Mouse (Mus musculus): ENCODE measurements around the gene Garnl3.
"Not testable (repeated sequence)": the region's sequence is repeated elsewhere in the genome, so short reads cannot be mapped to it uniquely, and the experiment has no call there.

Garnl3 gene

DNA sequence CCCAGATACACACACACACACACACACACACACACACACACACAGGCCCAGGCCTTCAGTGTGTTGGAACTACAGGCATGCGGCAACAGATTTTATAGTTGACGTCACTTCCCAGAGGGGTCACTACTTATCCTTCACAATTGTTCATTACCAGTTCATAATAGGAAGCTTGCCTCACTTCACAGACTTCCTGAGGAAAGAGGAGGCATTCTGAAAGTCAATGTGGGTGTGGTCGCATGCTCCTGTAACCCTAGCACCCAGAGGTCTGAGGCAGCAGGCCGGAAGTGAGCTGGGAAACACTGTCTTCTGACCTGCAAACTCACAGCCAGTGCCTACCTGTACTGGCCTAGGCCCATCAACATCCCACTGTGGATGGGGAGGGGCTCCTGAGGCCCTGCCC lies 106.4 kb downstream of the Garnl3 start:
- DNase-seq (ENCODE audit: low read depth, low spot score): no peak

DNA sequence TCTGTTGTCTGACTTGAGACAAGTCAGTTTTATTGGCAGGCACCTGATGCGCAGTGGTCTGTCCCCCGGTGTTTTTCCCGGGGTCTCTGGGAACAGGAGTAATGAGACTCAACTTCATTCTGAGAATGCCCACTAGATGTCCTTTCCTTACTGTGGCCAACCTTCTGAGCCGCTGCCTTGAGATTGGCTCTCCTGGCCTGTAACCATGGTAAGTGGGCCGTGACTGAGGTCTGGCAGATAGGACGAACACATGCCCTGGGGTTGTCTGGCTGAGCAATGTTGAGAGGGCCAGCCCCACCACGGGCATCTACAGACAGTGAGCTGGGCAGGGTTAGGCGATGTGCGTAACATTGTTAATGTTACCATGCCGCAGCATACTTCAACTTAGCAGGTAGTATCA lies 106.9 kb downstream of the Garnl3 start:
- no peak for DNase-seq (ENCODE audit: low read depth, low spot score)

DNA sequence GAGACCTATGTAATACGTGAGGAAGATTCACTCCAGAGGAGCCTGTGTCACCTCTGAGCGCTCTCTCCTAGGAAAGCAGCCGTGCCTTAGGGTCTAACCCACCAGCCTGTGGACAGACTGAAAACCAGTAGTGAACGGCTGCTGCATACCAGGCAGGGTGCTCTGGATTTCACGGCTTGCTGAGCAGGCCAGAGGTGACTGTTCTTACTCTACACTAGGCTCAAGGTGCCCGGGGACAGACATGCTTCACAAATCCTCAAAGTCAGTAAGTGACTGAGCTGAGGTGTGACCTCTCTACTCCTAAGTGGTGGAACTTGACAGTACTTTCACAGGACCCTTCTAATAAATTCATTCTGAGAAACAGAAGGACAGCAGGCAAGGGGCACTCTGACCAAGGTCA lies 108.6 kb downstream of the Garnl3 start:
- no peak for DNase-seq (ENCODE audit: low read depth, low spot score)

DNA sequence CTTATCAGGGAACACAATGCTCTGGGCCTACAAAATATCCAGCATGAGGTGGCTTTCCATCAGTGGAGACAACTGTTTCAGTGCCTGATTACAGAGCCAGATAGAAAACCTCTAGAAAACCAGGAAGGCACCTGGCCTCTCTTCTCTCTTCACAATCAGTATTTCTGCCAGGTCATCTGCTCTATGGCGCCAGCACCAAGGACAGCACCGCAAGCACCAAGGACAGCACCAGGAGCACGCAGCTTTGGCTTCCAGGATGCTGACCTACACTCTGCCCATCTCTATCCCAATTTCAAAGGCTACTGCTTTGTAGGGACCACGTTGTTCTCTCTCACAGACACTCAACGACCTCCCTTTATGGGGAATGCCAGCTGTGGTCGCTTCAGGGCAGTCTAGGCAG lies 113.4 kb downstream of the Garnl3 start:
- DNase-seq (ENCODE audit: low read depth, low spot score): no peak

DNA sequence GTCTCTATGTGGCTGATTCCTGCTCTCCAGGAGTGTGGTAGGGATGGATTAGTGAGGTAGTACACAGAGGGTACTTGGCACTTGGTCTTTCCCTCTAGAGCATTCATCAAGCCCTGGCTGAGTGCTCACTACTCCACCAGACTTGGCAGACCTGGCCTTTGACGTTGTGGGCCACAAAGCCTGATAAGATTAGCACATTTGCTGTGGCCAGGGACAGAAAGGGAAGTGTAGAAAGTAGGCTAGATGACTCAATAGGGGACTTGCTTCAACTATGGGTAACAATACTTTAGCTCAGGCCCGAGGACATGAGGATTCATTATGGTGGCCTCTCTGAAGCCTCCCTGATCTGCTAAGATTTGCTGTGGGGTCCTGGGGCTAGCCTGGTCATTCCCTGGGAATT lies 114.3 kb downstream of the Garnl3 start:
- no peak for DNase-seq (ENCODE audit: low read depth, low spot score)

DNA sequence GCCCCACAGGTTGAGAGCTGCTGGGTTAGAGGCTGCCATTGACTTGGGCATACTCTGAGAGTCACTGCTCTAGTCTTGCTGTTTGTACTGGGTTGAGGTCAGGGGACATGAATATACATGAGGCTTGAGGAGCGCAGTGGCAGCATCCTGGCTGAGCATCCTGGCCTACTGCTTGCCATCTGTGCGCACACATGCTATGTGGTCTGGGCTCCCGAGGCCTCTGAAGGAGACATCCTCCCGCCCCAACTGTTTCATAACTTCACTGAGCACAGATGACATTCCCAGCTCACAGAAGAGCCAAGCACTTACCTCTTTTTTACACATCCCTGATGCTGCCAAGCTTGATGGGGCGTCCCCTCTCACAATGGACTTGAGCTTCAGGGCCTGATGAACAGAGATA lies 116.6 kb downstream of the Garnl3 start:
- peak; percentile 34 for DNase-seq (ENCODE audit: low read depth, low spot score)

DNA sequence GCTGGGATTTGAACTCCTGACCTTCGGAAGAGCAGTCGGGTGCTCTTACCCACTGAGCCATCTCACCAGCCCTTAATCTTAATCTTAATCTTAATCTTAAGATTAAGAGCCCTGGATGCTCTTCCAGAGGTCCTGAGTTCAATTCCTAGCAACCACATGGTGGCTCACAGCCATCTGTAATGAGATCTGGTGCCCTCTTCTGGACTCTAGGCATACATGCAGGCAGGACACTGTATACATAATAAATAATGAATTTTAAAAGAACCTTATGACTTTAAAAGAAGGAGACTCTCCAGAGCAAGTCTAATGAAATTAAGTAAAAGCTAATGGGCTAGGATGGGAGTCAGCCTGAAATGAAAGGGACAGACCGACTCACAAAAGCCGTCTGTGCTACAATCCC lies 122.4 kb downstream of the Garnl3 start:
- not testable (repeated sequence) for DNase-seq (ENCODE audit: low read depth, low spot score)

DNA sequence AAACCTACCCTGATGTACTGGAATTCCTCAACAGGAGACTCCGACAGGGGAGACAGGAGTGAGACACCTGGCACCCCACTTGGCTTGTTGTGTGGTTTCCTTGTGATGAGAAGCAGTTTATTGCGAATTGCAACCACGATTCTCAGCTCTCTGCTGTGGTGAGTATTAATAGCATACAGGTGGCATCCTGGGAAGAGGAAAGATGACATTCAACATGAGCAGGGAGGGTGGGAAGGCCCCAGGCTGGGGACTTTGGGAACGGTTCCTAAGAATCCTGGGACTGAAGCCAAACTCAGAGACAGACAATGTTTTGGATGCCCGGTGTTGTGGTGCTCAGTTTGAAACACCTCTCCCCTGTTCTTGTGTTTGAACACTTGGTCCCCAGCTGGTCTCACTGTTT lies 126.4 kb downstream of the Garnl3 start:
- DNase-seq (ENCODE audit: low read depth, low spot score): no peak

DNA sequence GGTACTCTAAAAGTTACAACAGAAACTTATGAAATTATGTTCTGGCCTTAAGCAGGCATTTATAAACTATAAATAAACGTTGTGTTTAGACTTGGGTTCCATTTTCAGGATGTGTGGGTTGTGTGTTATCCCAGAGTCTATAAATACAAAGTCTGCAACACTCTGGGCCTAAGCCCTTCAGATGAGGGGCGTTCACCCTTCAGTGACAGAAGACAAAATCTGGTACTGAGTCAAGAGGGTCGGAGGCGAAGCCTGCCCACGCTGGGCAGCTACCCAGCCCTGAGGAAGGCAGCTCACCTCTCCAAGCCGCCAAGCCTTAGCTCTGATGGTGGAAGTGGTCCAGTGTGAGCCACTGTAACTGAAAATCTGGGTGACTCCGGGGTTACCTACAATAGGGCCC lies 129.3 kb downstream of the Garnl3 start:
- DNase-seq (ENCODE audit: low read depth, low spot score): no peak

DNA sequence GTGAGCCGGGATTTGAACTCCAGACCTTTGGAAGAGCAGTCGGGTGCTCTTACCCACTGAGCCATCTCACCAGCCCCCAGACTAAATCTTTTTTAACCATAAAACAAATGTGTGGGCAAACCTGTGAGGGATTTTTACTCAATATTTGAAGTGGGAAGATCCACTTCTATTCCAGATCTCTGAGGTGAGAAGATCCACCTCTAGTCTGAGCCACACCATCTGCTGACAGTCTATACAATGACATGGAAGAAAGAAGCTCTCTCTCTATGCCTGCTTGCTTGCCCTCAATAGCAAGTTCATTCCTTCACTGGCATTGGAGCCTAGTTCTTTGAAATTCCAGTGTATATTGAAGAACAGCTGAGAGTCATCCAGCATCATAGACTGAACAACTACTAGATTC lies 131.7 kb downstream of the Garnl3 start:
- DNase-seq (ENCODE audit: low read depth, low spot score): no peak

DNA sequence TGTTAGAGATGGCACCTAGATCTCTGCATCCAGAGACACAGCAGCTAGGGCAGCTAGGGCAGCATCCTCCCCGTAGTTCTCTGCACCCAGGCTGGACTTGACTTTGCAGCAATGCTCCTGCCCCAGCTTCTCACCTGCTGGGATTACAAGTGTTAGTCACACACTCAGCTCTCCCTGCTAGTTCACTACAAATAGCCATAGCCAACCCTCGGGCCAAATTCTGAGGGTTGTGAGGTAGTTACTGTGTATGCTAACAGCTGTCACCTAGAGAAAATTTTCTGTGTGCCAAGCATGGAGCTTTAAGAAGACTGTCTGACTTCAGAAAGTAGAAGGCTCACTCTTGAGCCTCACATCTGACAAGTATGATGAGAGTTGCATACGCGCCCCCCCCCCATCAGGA lies 133.7 kb downstream of the Garnl3 start:
- no peak for DNase-seq (ENCODE audit: low read depth, low spot score)

DNA sequence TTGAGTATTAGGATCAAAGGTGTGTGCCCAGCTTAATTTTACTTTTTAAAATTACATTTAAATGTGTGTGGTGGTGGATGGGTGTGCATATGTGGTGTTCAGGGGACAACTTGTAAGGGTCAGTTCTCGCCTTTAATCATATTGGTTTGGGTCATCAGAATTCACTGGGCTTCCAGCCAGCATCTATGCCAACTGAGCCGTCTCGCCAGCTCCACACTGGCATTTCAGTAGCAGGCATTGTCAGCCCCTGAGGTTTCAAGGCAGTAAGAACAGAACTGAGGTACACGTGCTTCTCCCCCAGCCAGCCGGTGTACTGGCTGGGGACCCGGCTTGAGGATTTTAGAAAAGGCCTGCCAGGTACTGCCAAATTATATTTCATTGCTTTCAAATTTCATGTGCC lies 134.4 kb downstream of the Garnl3 start:
- no peak for DNase-seq (ENCODE audit: low read depth, low spot score)

DNA sequence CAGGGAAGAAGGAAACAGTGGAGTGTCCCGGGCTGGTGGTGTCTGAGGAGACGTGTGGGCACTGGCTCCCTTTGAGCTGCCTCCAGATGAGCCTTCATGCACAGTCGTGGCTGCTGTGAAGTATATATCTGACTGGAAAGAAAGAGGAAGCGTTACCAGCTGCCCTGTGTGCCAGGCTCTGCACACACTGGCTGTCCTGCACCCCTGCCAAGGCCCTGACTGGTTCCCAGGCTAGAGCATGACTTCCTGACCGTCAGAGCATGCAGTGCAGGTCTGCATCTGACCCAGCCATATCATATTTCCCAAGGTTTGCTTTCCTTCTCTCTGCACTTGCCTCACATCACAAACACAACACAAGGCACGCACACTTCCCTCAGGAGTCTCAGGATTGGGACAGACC lies 139.3 kb downstream of the Garnl3 start:
- DNase-seq (ENCODE audit: low read depth, low spot score): no peak

DNA sequence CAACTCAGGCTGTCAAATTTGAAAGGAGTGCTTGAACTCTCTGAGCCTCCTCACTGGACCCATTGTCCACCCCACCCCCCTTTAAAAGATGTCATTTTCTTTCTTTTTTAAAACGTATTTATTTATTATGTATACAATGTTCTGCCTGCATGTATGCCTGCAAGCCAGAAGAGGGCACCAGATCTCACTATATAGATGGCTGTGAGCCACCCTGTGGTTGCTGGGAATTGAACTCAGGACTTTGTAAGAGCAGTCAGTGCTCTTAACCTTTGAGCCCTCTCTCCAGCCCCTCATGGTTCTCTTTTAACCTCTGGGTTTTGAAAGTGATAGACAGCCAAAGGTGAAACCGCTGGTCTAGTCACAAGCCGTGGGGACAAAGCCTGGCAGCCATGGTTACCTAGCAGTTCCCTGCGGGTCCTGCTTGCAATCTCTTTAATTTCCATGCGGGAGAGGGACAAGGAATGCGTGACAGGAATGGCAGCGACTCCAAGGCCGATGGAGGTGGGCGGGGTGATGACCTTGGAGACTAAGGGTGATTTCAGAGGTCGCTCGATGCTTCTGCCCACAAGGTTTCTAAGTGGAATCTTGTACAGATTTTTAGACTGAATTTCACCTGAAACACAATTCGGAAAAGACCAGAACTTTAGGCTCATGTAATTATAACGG lies 141.2 kb downstream of the Garnl3 start:
- DNase-seq (ENCODE audit: low read depth, low spot score): no peak

DNA sequence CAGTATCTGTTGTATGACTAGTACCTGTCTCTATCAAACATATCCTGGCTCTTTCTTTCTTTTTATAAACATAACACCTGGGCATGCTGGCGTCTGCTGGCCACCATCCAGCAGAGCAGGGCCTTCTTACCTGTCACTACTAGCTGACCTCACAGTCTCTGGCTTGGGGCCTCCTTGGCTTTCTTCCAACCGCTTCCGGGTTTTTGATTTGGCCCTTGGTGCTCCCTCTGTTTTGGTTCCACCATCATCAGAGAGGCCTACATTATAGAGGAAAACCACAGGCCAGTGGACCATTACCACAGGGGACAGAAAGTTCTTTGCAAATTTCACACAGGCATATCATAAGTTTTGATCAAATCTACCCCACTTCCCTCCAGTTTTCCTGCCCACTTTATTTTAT lies 142.1 kb downstream of the Garnl3 start:
- DNase-seq (ENCODE audit: low read depth, low spot score): no peak

DNA sequence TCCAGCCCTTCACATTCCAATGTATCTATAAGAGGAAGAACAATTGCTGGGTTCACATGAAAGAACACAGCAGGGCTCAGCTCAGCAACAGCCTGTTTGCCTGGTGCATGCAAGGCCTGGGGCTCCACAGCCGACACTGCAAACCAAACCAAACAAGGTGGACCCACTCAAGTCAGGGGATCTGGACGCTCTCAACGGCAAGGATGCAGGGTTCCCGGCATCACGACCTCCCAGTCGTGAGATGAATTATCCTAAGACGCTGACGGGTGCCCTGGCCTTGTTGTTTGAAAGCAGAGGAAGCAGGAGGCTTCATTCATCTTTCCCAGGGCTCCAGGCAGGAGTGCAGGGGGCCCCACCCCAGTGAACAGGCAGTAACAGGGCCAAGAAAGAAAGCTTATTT lies 145.6 kb downstream of the Garnl3 start:
- no peak for DNase-seq (ENCODE audit: low read depth, low spot score)

DNA sequence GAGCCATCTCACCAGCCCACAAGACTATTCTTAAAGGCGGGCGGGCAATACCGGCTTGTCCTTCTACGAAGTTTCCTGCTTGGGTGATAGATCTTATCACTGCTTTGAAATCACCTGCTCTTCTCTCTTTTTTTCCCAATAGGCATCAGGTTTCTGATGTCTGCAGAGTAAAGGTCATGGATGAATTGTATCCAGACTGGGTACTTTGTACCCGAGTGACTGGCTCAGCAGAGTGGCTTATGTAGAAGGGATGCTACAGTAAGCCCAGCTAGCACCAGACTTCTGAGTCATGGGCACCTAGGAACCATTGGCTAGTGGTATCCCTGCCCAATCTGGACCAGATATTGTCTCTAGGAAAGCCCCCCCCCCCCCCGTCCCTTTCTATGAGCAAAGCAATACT lies 147.8 kb downstream of the Garnl3 start:
- DNase-seq (ENCODE audit: low read depth, low spot score): no peak

DNA sequence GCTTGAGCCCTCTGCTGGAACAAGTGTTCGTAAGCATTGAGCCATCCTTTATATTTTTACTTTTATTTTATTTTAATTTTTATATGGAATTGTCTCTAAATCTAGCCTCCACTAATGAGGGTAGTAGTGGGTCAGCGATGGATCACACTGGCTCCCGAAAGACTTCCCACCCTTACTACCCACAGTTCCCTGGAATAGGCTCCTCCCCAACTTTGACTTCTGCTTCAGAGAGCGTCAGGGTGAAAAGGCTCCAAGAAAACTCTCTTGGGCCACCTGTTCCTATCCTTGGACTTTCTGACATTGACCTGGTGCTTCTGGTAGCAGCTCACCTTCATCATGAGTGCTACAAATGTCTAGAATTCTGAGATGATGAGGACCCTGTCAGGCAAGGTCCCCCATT lies 148.8 kb downstream of the Garnl3 start:
- DNase-seq (ENCODE audit: low read depth, low spot score): no peak

DNA sequence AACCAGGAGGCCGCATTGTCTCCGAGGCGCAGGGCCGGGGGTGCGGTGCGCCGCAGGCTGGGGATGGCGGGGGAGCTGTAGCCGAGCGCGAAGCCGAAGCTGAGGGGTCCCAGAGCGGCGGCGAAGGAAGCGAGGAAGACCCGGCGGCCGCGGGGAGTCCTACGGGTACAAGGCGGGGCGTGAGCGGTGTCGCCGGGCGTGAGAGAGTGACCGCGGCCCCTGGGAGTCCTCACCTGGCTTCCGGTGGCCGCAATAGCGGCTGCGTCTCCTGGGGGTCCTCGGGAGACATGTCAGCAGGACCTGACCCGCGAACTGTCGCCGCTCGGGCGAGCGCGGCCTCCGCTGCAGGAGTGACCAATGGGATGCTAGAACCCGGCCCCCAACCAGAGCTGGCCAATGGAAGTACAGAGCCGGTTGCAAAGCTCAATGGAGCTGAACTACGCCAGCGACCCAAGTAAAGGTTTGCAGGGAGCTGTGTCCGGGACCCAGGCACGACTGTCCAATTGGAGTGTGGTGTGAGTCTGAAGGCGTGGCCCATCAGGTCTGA lies 149.7 kb downstream of the Garnl3 start, which contains the start of gene Slc2a8:
Gene Slc2a8 (minus strand): TSS at position 359 of the 547 bp plus-strand sequence.
- peak; percentile 82 for DNase-seq (ENCODE audit: low read depth, low spot score)

DNA sequence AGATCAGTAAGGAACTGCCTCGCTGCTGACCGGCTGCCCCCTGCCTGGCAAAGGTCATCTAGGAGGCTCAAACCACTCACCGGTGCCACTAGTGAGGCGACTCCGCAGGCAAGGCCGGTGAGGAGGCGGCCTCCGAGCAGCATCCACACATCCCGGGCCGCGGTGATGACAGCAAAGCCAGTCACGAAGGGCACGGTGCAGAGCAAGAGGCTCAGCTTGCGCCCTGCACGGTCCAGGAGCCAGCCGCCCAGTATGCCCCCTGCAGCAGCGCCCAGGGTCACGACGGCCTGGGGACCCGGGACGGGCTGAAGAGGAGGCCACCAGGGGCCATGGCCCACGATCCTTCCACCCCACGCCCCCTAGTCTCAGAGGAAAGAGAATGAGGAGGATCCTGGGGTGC lies 150.2 kb downstream of the Garnl3 start:
- no peak for DNase-seq (ENCODE audit: low read depth, low spot score)

DNA sequence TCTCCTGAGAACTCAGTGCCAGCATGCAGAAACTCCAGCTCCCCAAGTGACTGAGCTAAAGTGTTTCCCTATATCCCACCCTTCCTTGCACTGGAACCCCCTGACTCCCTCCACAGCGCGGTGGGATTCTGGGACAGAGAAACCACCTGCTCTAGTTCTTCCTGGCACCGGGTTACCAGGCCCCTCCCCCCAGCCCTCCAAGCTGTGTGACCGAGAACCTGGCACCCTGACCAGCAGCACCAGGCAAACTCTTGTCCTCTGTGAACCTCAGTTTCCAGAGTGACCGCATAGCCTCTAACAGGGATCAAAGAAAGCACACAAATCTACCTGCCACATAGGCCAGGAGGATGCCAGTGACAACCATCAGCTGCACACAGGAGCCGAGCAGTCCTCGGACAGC lies 151.8 kb downstream of the Garnl3 start:
- no peak for DNase-seq (ENCODE audit: low read depth, low spot score)

DNA sequence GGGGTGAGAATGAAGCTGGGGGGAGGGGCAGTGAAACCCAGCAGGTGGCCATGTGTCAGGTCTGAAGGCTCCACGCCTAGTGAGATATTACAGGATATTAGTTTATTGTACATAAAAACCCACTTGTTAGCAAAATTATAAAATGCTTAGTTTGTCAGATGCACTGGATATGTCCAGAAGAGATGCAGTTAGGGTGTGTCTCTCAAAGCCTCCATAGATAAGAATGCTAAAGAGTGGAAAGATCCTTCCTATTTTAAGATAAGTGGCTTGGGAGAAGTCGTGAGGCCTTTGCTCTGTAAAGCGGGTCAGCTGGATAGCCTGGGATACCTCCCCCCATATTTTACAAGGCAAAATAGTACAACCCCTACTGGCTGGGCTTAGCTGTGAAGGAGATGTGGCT lies 152.8 kb downstream of the Garnl3 start:
- no peak for DNase-seq (ENCODE audit: low read depth, low spot score)

DNA sequence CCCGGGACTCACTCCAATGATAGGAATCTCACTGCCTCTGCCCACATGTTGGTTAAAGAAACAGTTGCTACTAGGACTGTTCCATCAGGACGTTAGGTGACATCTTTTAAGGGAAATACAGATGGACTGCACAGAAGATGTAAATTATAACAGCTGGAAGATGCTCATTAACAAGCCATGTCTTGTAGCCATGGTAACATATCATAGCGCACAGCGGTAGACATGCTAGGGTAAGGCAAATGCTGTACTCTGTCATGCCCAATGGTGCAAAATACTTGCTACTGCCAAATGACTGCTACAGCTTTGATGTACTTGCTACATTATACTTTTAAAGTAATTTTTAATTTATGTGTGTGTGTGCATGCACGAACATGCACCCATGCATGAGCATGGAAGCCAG lies 154.3 kb downstream of the Garnl3 start:
- DNase-seq (ENCODE audit: low read depth, low spot score): no peak

DNA sequence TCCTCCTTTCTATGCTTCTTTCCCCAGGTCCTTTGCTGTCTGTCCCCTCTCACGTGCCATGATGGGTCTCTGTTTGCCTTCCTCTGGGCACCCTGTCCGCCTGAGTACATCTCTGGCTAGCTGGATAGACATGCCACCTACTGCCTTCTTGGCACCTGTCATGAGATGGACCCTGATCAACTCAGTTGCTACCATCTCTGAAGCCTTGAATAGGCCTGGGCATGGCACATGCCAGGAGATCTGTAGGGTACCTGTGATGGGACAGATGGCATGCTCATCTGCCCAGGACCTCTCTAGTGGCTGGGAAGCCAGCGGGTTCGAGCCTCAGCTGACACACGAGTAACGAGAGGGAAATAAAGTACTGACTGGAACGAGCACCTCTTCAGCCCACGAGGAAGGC lies 157.2 kb downstream of the Garnl3 start:
- DNase-seq (ENCODE audit: low read depth, low spot score): no peak
